Mouse (Mus musculus): ENCODE data around the gene Gm21887. TPM values are rescaled to one million over a fixed set of nuclear protein-coding genes. Genes with fewer than 3 reads are reported as not detected.
A peak's percentile ranks its signal among the peaks of the same experiment; 100 is the strongest.
"Not testable (repeated sequence)": the region's sequence is repeated elsewhere in the genome, so short reads cannot be mapped to it uniquely, and the experiment has no call there.

Gene Gm21887
- polyA plus RNA-seq, 1 experiment from 2014 or later: 223 TPM

DNA sequence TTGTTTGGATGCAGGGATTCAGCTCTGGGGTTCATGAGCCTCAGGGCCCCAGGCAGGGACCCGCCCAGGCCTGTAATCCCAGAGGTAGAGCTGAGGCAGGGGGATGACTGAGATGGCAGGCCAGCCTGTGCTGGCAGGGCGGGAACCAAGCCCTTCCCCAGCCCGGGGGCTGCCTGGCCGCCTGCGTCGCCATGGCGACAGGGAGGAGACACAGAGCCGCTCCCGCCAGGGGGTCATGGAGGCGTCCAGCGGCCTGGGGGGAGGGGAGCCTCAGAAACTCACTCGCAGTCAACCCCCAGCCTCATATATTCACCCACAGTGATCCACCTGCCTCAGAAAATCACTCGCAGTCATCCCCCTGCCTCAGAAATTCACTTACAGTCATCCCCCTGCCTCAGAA is 4.3 kb upstream of the Gm21887 start:
- H3K9ac ChIP-seq (ENCODE audit: low read length); H3K4me3 ChIP-seq (ENCODE audit: low read depth, low read length); H3K4me1 ChIP-seq (replicated peaks; ENCODE audit: control insufficient read depth, insufficient read depth, low read length); ATAC-seq (replicated peaks; ENCODE audit: low FRiP score, low TSS enrichment, low read depth); H3K27me3 ChIP-seq (replicated peaks; ENCODE audit: control insufficient read depth, insufficient read depth, low read length); DNase-seq (ENCODE audit: low spot score); H3K36me3 ChIP-seq (ENCODE audit: control insufficient read depth, insufficient read depth, low read length); H3K4me2 ChIP-seq (ENCODE audit: low read length); H3K27ac ChIP-seq (ENCODE audit: low read depth): not testable (repeated sequence)
- WGBS: 26% methylated on average over 13 of the region's 13 CpGs
- peaks cover 30% of the 10 kb centered on the region for H3K9me3 ChIP-seq (ENCODE audit: control insufficient read depth, low read length)

GRCm38 (mm10) chrX:170005695-170006297 is 3.7 kb upstream of the Gm21887 start:
- not testable (repeated sequence) for H3K4me3 ChIP-seq (ENCODE audit: low read depth, low read length); DNase-seq (ENCODE audit: low spot score); H3K4me2 ChIP-seq (ENCODE audit: low read length); H3K27me3 ChIP-seq (replicated peaks; ENCODE audit: control insufficient read depth, insufficient read depth, low read length); H3K36me3 ChIP-seq (ENCODE audit: control insufficient read depth, insufficient read depth, low read length); H3K27ac ChIP-seq (ENCODE audit: low read depth); ATAC-seq (replicated peaks; ENCODE audit: low FRiP score, low TSS enrichment, low read depth); H3K4me1 ChIP-seq (replicated peaks; ENCODE audit: control insufficient read depth, insufficient read depth, low read length); H3K9ac ChIP-seq (ENCODE audit: low read length)
- WGBS: 62% methylated on average over 1 of the region's 1 CpGs
- H3K9me3 ChIP-seq (ENCODE audit: control insufficient read depth, low read length): peaks cover 30% of the 10 kb centered on the region

GRCm38 (mm10) chrX:170006694-170007247 is 2.7 kb upstream of the Gm21887 start:
- H3K9ac ChIP-seq (ENCODE audit: low read length); H3K4me3 ChIP-seq (ENCODE audit: low read depth, low read length); H3K4me2 ChIP-seq (ENCODE audit: low read length); H3K4me1 ChIP-seq (replicated peaks; ENCODE audit: control insufficient read depth, insufficient read depth, low read length); ATAC-seq (replicated peaks; ENCODE audit: low FRiP score, low TSS enrichment, low read depth); H3K27me3 ChIP-seq (replicated peaks; ENCODE audit: control insufficient read depth, insufficient read depth, low read length); H3K27ac ChIP-seq (ENCODE audit: low read depth): not testable (repeated sequence)
- Histone ChIP-seq H3K36me3 (ENCODE audit: control insufficient read depth, insufficient read depth, low read length) (peaks cover 12% of the 10 kb centered on the region), H3K9me3 (ENCODE audit: control insufficient read depth, low read length) (peaks cover 35% of the 10 kb centered on the region)
- peak; percentile 52 for DNase-seq (ENCODE audit: low spot score)
- WGBS: 61% methylated on average over 3 of the region's 3 CpGs

DNA sequence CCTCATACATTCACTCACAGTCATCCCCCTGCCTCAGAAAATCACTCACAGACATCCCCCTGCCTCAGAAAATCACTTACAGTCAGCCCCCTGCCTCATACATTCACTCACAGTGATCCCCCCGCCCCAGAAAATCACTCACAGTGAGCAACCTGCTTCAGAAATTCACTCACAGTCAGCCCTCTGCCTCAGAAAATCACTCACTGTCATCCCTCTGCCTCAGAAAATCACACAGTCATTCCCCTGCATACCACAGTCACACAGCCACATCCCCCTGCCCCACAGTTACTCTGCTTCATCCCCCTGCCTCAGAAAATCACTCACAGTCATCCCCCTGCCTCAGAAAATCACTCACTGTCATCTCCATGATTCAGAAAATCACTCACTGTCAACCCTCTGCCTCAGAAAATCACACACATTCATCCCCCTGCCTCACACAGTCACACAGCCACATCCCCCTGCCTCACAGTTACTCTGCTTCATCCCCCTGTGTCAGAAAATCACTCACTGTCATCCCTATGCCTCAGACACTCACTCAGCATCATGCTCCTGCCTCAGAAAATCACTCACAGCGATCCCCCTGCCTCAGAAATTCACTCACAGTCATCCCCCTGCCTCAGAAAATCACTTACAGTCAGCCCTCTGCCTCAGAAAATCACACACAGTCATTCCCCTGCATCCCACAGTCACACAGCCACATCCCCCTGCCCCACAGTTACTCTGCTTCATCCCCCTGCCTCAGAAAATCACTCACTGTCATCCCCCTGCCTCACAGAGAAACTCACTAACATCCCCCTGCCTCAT is 1.9 kb upstream of the Gm21887 start:
- WGBS: 59% methylated on average over 2 of the region's 2 CpGs
- Histone ChIP-seq H3K36me3 (ENCODE audit: control insufficient read depth, insufficient read depth, low read length) (peaks cover 12% of the 10 kb centered on the region), H3K9me3 (ENCODE audit: control insufficient read depth, low read length) (peaks cover 35% of the 10 kb centered on the region)
- not testable (repeated sequence) for H3K27ac ChIP-seq (ENCODE audit: low read depth); H3K4me3 ChIP-seq (ENCODE audit: low read depth, low read length); ATAC-seq (replicated peaks; ENCODE audit: low FRiP score, low TSS enrichment, low read depth); H3K9ac ChIP-seq (ENCODE audit: low read length); H3K4me1 ChIP-seq (replicated peaks; ENCODE audit: control insufficient read depth, insufficient read depth, low read length); H3K4me2 ChIP-seq (ENCODE audit: low read length); H3K27me3 ChIP-seq (replicated peaks; ENCODE audit: control insufficient read depth, insufficient read depth, low read length)
- DNase-seq (ENCODE audit: low spot score): peak; percentile 60

GRCm38 (mm10) chrX:170008179-170008467 is 1.3 kb upstream of the Gm21887 start:
- H3K4me1 ChIP-seq (replicated peaks; ENCODE audit: control insufficient read depth, insufficient read depth, low read length); H3K4me3 ChIP-seq (ENCODE audit: low read depth, low read length); H3K9ac ChIP-seq (ENCODE audit: low read length); H3K27ac ChIP-seq (ENCODE audit: low read depth); ATAC-seq (replicated peaks; ENCODE audit: low FRiP score, low TSS enrichment, low read depth); H3K27me3 ChIP-seq (replicated peaks; ENCODE audit: control insufficient read depth, insufficient read depth, low read length); H3K4me2 ChIP-seq (ENCODE audit: low read length): not testable (repeated sequence)
- peaks cover 12% of the 10 kb centered on the region for H3K36me3 ChIP-seq (ENCODE audit: control insufficient read depth, insufficient read depth, low read length)
- H3K9me3 ChIP-seq (ENCODE audit: control insufficient read depth, low read length): peaks cover 35% of the 10 kb centered on the region
- DNase-seq (ENCODE audit: low spot score): peak; percentile 52

- 43% methylated on average over 3 of the region's 3 CpGs for WGBS
- DNase-seq (ENCODE audit: low spot score): peak; percentile 50
Measured at GRCm38 (mm10) chrX:170008584-170008983, 875 bp upstream of the Gm21887 start.

DNA sequence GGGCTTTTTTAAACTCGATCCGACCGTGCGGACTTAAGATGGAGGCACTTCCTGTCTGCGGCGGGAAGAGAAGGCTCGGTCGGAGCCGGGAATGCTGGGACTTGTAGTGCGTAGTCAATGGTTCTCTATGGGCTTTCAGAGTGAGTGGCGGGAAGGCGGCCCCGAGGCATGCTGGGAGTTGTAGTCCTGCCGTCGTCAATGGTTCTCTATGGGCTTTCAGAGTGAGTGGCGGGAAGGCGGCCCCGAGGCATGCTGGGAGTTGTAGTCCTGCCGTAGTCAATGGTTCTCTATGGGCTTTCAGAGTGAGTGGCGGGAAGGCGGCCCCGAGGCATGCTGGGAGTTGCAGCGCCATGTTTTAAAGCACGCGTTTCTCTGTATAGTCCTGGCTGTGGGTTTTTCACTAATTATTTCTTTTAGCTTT is 352 bp downstream of the Gm21887 start:
- H3K36me3 ChIP-seq (ENCODE audit: control insufficient read depth, insufficient read depth, low read length): peaks cover 17% of the 10 kb centered on the region
- not testable (repeated sequence) for H3K27me3 ChIP-seq (replicated peaks; ENCODE audit: control insufficient read depth, insufficient read depth, low read length); H3K4me1 ChIP-seq (replicated peaks; ENCODE audit: control insufficient read depth, insufficient read depth, low read length); DNase-seq (ENCODE audit: low spot score)
- H3K27ac ChIP-seq (ENCODE audit: low read depth): peak overlapping the region; percentile 87
- H3K4me3 ChIP-seq (ENCODE audit: low read depth, low read length): peak overlapping the region; percentile 57
- ATAC-seq (replicated peaks; ENCODE audit: low FRiP score, low TSS enrichment, low read depth): peak; percentile 96
- 57% methylated on average over 25 of the region's 25 CpGs for WGBS
- H3K9ac ChIP-seq (ENCODE audit: low read length): peak overlapping the region; percentile 88
- peaks cover 32% of the 10 kb centered on the region for H3K9me3 ChIP-seq (ENCODE audit: control insufficient read depth, low read length)
- peak overlapping the region; percentile 42; the same call in 1 of the 2 replicates for H3K4me2 ChIP-seq (ENCODE audit: low read length)

More at GRCm38 (mm10) chrX:170008584-170008983, 875 bp upstream of the Gm21887 start:
- not testable (repeated sequence) for H3K4me1 ChIP-seq (replicated peaks; ENCODE audit: control insufficient read depth, insufficient read depth, low read length); H3K9ac ChIP-seq (ENCODE audit: low read length); H3K4me2 ChIP-seq (ENCODE audit: low read length); H3K4me3 ChIP-seq (ENCODE audit: low read depth, low read length); H3K27me3 ChIP-seq (replicated peaks; ENCODE audit: control insufficient read depth, insufficient read depth, low read length); ATAC-seq (replicated peaks; ENCODE audit: low FRiP score, low TSS enrichment, low read depth); H3K27ac ChIP-seq (ENCODE audit: low read depth)
- Histone ChIP-seq H3K9me3 (ENCODE audit: control insufficient read depth, low read length) (peaks cover 35% of the 10 kb centered on the region), H3K36me3 (ENCODE audit: control insufficient read depth, insufficient read depth, low read length) (peaks cover 12% of the 10 kb centered on the region)

- DNase-seq (ENCODE audit: low spot score) (peak; percentile 90), ATAC-seq (replicated peaks; ENCODE audit: low FRiP score, low TSS enrichment, low read depth) (peak; percentile 37)
- H3K27ac ChIP-seq (ENCODE audit: low read depth); H3K4me1 ChIP-seq (replicated peaks; ENCODE audit: control insufficient read depth, insufficient read depth, low read length); H3K27me3 ChIP-seq (replicated peaks; ENCODE audit: control insufficient read depth, insufficient read depth, low read length): not testable (repeated sequence)
- peaks cover 17% of the 10 kb centered on the region for H3K36me3 ChIP-seq (ENCODE audit: control insufficient read depth, insufficient read depth, low read length)
- H3K9ac ChIP-seq (ENCODE audit: low read length): 0 out of 2 replicates have a peak overlapping the region, but pooled peaks have one; percentile 3
- H3K9me3 ChIP-seq (ENCODE audit: control insufficient read depth, low read length): peaks cover 32% of the 10 kb centered on the region
- H3K4me2 ChIP-seq (ENCODE audit: low read length): peak overlapping the region; percentile 42
- 85% methylated on average over 97 of the region's 97 CpGs for WGBS
- peak overlapping the region; percentile 57 for H3K4me3 ChIP-seq (ENCODE audit: low read depth, low read length)
Measured at GRCm38 (mm10) chrX:170010581-170011528, 1.4 kb downstream of the Gm21887 start.
